Mouse (Mus musculus) stomach, postnatal 0 days (tissue): ENCODE measurements at regions not wholly inside any gene's neighbourhood (a gene's known extent, or its start where the extent isn't known, plus 50 kb on each side); places are given as distances from the start of the nearest gene placed in this dataset.
A peak's percentile ranks its signal among the peaks of the same experiment; 100 is the strongest.

Source experiments
- ATAC-seq: fragments of 200-750 bp; cut with Nextera tagmentation; 2 replicates; pipeline ENCODE4 v1.8.0; 2017; ENCODE audit not compliant: low FRiP score, low TSS enrichment
- DNase-seq: peaks from one replicate; pipeline ENCODE4 v3.0.0-alpha.2; 2016; ENCODE audit warnings: low spot score
- H3K27ac ChIP-seq: fragments of 300-500 bp; sonication (generic); replicated peaks from 2 replicates; pipeline ENCODE4 v1.5.1; 2014; ENCODE audit warnings: mild to moderate bottlenecking, control low read depth
- H3K27me3 ChIP-seq: fragments of 300-500 bp; sonication (generic); 2 replicates; pipeline ENCODE4 v1.6.1; 2014; ENCODE audit warnings: low read length; ENCODE audit not compliant: control insufficient read depth, insufficient read depth
- H3K36me3 ChIP-seq: fragments of 300-500 bp; sonication (generic); 2 replicates; pipeline ENCODE4 v1.6.1; 2014; ENCODE audit warnings: low read length, mixed read lengths; ENCODE audit not compliant: control insufficient read depth, insufficient read depth
- H3K4me1 ChIP-seq: fragments of 300-500 bp; sonication (generic); replicated peaks from 2 replicates; pipeline ENCODE4 v1.6.1; 2014; ENCODE audit warnings: antibody characterized with exemption; ENCODE audit not compliant: control insufficient read depth, insufficient read depth
- H3K4me2 ChIP-seq: fragments of 300-500 bp; sonication (generic); replicated peaks from 2 replicates; pipeline ENCODE4 v1.6.1; 2014; ENCODE audit warnings: low read depth, mild to moderate bottlenecking, control low read depth, moderate library complexity
- H3K4me3 ChIP-seq: fragments of 300-500 bp; sonication (generic); 2 replicates; pipeline ENCODE4 v1.5.1; 2014; ENCODE audit warnings: low read depth, low read length, control low read depth
- H3K9ac ChIP-seq: fragments of 300-500 bp; sonication (generic); 2 replicates; pipeline ENCODE4 v1.6.1; 2014; ENCODE audit warnings: mild to moderate bottlenecking, low read length, control low read depth, mixed read lengths
- H3K9me3 ChIP-seq: fragments of 300-500 bp; sonication (generic); 2 replicates; pipeline ENCODE4 v1.6.1; 2016; ENCODE audit warnings: low read length; ENCODE audit not compliant: control insufficient read depth
- CTCF ChIP-seq: IDR thresholded peaks from 2 replicates; pipeline ENCODE4 v1.5.1; 2016; ENCODE audit warnings: antibody characterized with exemption, low read depth, mild to moderate bottlenecking, moderate library complexity
- EP300 ChIP-seq: optimal IDR thresholded peaks from 2 replicates; pipeline ENCODE3; 2016; ENCODE audit warnings: antibody characterized with exemption
- WGBS: fragments of 180-500 bp; shearing (Covaris S2); extraction: QIAGEN DNeasy Blood & Tissue Kit; methylation state at CpG from one replicate; pipeline ENCODE4 v1.1.7; 2014; 5-methylcytosine and 5-hydroxymethylcytosine counted together

DNA sequence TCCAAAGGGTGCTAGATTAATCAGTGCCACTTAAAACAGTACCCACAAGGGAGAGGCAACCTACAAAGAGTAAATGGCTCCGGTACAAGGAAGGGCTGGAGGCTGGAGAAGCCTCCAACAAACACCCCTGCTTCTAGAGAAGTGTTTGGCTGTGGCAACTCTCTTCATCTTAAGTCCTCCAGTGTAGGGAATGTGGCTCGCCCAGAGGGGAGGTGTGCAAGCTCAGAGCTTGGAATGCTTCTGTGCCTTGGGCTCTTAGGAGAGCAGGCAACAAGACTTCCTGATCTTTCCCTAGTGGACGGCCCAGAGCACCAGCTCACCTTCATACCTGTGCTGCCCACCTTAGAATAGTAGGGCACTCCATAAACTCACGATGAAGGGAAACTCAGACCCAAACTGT, 92.4 kb downstream of the Fam53a start:
- no peaks in the 10 kb centered on the region for H3K27me3 ChIP-seq
- H3K4me3 ChIP-seq: no peak overlapping the region
- no peaks in the 10 kb centered on the region for H3K9me3 ChIP-seq
- TF ChIP-seq CTCF: no peak
- no peak for TF ChIP-seq EP300
- H3K27ac ChIP-seq: no peak overlapping the region
- no peak for DNase-seq
- WGBS: 62% methylated on average over 4 of the region's 4 CpGs
- H3K9ac ChIP-seq: no peak overlapping the region
- H3K4me1 ChIP-seq: no peaks in the 10 kb centered on the region
- H3K4me2 ChIP-seq: no peak overlapping the region
- ATAC-seq: no peak
- H3K36me3 ChIP-seq: no peaks in the 10 kb centered on the region

DNA sequence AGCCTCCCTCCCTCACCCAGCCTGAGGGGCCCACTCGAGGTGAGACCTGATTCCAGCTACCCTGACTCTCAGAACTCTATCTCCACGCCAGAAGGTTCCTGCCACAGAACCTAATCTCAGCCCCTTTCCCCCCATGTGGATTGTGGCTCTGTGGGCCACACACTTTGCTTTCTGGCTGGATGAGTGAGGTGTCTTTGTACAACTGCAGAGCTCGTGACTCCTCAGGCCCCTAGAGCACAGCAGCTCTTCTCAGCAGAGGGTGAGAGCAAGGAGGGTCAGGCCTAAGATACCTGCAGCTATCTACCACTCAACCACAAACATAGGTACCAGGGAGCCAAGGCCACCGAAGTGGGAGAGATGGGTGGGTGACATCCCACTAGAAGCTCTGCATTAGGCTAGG, 93.2 kb downstream of the Fam53a start:
- Histone ChIP-seq H3K4me1 (no peaks in the 10 kb centered on the region), H3K36me3 (no peaks in the 10 kb centered on the region), H3K27me3 (no peaks in the 10 kb centered on the region), H3K9me3 (no peaks in the 10 kb centered on the region), H3K27ac (no peak overlapping the region), H3K4me2 (no peak overlapping the region), H3K9ac (no peak overlapping the region), H3K4me3 (no peak overlapping the region)
- no peak for TF ChIP-seq EP300
- no peak for TF ChIP-seq CTCF
- ATAC-seq (no peak), DNase-seq (no peak)
- 64% methylated on average over 4 of the region's 4 CpGs for WGBS

- H3K4me2 ChIP-seq: no peak overlapping the region
- DNase-seq (no peak), ATAC-seq (no peak)
- 25% methylated on average over 21 of the region's 21 CpGs for WGBS
- no peak overlapping the region for H3K4me3 ChIP-seq
- no peak overlapping the region for H3K27ac ChIP-seq
- H3K9me3 ChIP-seq: no peaks in the 10 kb centered on the region
- no peaks in the 10 kb centered on the region for H3K27me3 ChIP-seq
- H3K4me1 ChIP-seq: no peaks in the 10 kb centered on the region
- no peaks in the 10 kb centered on the region for H3K36me3 ChIP-seq
- no peak overlapping the region for H3K9ac ChIP-seq
- TF ChIP-seq EP300: no peak
- no peak for TF ChIP-seq CTCF
Observed at GRCm38 (mm10) chr5:33535145-33536010, 94.1 kb downstream of the Fam53a start.

DNA sequence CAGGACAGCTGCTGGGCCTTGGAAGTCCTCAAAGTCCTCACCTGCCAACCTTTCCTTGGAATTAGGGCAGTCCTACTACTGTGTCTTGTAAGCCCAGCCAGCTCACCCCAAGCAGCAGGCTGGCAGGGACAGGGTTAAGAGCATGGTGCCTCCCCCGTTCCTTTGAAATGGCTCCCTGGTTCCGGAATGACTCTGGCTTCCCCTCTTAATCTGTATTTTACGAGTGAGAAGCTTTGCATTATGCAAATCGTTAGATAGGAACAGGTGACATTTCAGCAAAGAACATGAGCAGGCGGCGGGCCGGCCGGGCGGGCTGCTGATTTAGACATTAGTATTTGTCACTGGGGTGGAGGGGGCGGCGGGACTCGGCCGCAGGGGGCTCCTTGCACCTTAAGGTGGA, 95.1 kb downstream of the Fam53a start:
- no peaks in the 10 kb centered on the region for H3K27me3 ChIP-seq
- no peak overlapping the region for H3K9ac ChIP-seq
- H3K4me3 ChIP-seq: no peak overlapping the region
- H3K9me3 ChIP-seq: no peaks in the 10 kb centered on the region
- DNase-seq (no peak), ATAC-seq (no peak)
- peak overlapping the region; percentile 32 for H3K4me2 ChIP-seq
- H3K27ac ChIP-seq: no peak overlapping the region
- TF ChIP-seq CTCF: no peak
- TF ChIP-seq EP300: no peak
- no peaks in the 10 kb centered on the region for H3K36me3 ChIP-seq
- 6% methylated on average over 13 of the region's 13 CpGs for whole genome bisulfite sequencing
- no peaks in the 10 kb centered on the region for H3K4me1 ChIP-seq

- Histone ChIP-seq H3K4me3 (no peak overlapping the region), H3K27ac (no peak overlapping the region)
Observed at GRCm38 (mm10) chr5:33533185-33533584, 96.2 kb downstream of the Fam53a start.

GRCm38 (mm10) chr5:33531263-33531662, 97.5 kb upstream of the Nkx1-1 start:
- Histone ChIP-seq H3K4me3 (no peak overlapping the region), H3K36me3 (no peaks in the 10 kb centered on the region), H3K9ac (no peak overlapping the region), H3K9me3 (no peaks in the 10 kb centered on the region), H3K4me1 (no peaks in the 10 kb centered on the region), H3K4me2 (no peak overlapping the region), H3K27ac (no peak overlapping the region), H3K27me3 (no peaks in the 10 kb centered on the region)
- ATAC-seq: no peak
- no peak for DNase-seq
- WGBS: 89% methylated on average over 1 of the region's 1 CpGs
- TF ChIP-seq CTCF (no peak), EP300 (no peak)

More at GRCm38 (mm10) chr5:33533185-33533584, 96.2 kb downstream of the Fam53a start:
- H3K36me3 ChIP-seq: no peaks in the 10 kb centered on the region
- no peaks in the 10 kb centered on the region for H3K27me3 ChIP-seq
- no peak for DNase-seq
- 91% methylated on average over 4 of the region's 4 CpGs for WGBS
- TF ChIP-seq EP300 (no peak), CTCF (no peak)
- H3K9me3 ChIP-seq: no peaks in the 10 kb centered on the region
- H3K4me2 ChIP-seq: no peak overlapping the region
- no peak for ATAC-seq
- H3K4me1 ChIP-seq: no peaks in the 10 kb centered on the region
- no peak overlapping the region for H3K9ac ChIP-seq
